Mouse (Mus musculus): ENCODE results near the gene Necab3. TPM values are rescaled to one million over a fixed set of nuclear protein-coding genes. Genes with fewer than 3 reads are reported as not detected.

The Necab3 gene
- total and polyA plus RNA-seq, 3 experiments, result 6.8 to 13.0 (median 11.6) TPM

DNA sequence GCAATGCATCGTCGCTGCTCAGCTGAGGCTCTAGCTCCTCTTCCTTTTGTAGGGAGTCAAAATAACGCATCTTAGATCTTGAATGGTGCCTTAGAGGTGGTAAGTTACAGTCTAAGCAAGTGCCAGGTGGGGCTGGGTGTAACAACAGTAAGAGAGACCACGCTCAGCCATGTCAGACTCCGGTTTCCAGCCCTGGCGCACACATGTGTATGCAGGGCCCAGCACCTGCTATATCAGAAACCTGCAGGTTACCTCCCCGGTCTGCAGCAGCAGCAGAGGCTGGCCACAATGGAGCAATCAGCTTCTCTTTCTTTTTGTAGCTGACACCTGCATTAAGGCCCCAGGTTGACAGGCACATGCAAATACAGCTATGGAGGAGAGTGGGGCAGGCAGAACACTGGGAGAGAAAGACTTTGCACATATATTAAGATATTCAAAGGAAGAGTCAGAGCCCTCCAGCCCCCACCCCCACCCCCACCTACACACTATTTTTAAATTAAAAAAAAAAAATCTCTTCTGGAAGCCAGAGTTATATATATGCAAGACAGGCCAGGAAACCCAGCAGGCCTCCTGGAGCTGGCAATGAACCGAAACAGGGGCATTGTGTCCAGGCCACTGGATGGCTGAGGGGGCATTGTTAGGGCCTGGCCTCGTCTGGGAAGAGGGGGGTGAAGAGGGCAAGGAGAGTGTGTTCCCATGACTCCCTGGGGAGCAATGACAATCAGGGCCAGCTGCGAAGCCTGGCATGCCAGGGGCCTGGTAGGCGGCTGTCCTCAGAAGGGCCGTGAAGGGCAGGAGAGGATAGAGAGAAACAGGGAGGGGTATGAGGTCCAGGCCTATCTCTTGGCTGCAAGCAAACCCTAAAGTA lies 18.4 kb upstream of the Necab3 start:
- DNase-seq (ENCODE audit: low spot score) (no peak), ATAC-seq (ENCODE audit: extremely low read depth, insufficient number of reproducible peaks, low FRiP score, poor library complexity, severe bottlenecking) (no peak)
- Histone ChIP-seq H3K36me3 (replicated peaks) (no peaks in the 10 kb centered on the region), H3K9me3 (replicated peaks) (no peaks in the 10 kb centered on the region), H3K27me3 (ENCODE audit: insufficient read depth, low read length) (no peaks in the 10 kb centered on the region; the same call in 1 of the 2 replicates), H3K4me3 (ENCODE audit: low read depth, low read length) (no peak overlapping the region), H3K4me1 (ENCODE audit: insufficient read depth, low read depth, low read length) (peaks cover 27% of the 10 kb centered on the region)
- TF ChIP-seq TAL1 (conservative IDR thresholded peaks at IDR 0.05; ENCODE audit: low read depth, low read length), result no peak
- no peak for TF ChIP-seq CTCF (IDR thresholded peaks at IDR 0.05; ENCODE audit: low read depth, low read length)
- TF ChIP-seq POLR2AphosphoS5 (IDR thresholded peaks at IDR 0.05; ENCODE audit: insufficient replicate concordance, low read depth, low read length), result no peak
- TF ChIP-seq GATA1 (IDR thresholded peaks at IDR 0.05; ENCODE audit: borderline replicate concordance, low read length), result no peak
- no peak for TF ChIP-seq GATA2 (IDR thresholded peaks at IDR 0.05; ENCODE audit: borderline replicate concordance, low read depth, low read length)

DNA sequence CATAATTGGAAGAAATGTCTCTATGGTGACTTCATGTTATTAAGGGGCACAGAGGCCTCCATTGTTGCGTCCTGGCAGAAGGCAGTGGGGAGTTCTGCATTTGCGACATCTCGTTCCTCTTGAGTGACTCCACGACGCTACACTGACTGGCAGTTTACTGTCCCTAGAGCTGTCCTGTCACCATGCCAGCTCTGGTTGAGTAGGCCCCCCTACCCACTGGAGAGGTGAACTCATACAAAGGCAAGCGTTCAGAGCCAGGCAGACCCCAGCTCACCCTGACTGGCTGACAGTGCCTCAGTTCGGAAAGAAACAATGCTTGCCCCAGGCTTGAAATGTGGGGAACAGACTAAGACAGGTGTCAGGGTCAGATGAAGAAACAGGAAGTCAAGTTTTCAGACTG lies 15.6 kb upstream of the Necab3 start:
- TF ChIP-seq CTCF (IDR thresholded peaks at IDR 0.05; ENCODE audit: low read depth, low read length), result no peak
- TF ChIP-seq GATA2 (IDR thresholded peaks at IDR 0.05; ENCODE audit: borderline replicate concordance, low read depth, low read length), result no peak
- no peak for TF ChIP-seq POLR2AphosphoS5 (IDR thresholded peaks at IDR 0.05; ENCODE audit: insufficient replicate concordance, low read depth, low read length)
- TF ChIP-seq GATA1 (IDR thresholded peaks at IDR 0.05; ENCODE audit: borderline replicate concordance, low read length), result no peak
- TF ChIP-seq TAL1 (conservative IDR thresholded peaks at IDR 0.05; ENCODE audit: low read depth, low read length), result no peak
- ATAC-seq (ENCODE audit: extremely low read depth, insufficient number of reproducible peaks, low FRiP score, poor library complexity, severe bottlenecking) (no peak), DNase-seq (ENCODE audit: low spot score) (no peak)
- H3K36me3 ChIP-seq (replicated peaks), result no peaks in the 10 kb centered on the region
- H3K9me3 ChIP-seq (replicated peaks), result no peaks in the 10 kb centered on the region
- H3K4me1 ChIP-seq (ENCODE audit: insufficient read depth, low read depth, low read length), result peaks cover 43% of the 10 kb centered on the region
- no peaks in the 10 kb centered on the region; the same call in 1 of the 2 replicates for H3K27me3 ChIP-seq (ENCODE audit: insufficient read depth, low read length)
- H3K4me3 ChIP-seq (ENCODE audit: low read depth, low read length), result no peak overlapping the region

DNA sequence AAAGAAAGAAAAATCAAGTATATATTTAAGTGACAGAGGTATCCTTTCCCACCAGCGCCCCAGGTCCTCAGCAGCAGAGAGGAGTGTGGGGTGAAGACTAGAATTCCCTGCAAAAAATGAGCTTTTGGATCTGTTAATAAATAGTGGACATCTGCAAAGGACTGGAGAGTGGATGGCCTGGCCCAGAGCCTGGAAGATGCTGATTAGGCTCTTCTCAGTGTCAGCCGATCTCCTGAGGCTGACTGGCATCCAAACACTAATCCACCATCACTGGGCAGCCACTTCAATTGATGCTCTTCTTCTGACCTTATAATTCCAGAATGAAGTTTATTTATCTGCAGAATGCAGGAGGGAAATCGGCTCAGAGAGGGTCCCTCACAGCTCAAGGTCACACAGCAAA lies 14.3 kb upstream of the Necab3 start:
- peaks cover 8% of the 10 kb centered on the region for H3K36me3 ChIP-seq (replicated peaks)
- H3K27me3 ChIP-seq (ENCODE audit: insufficient read depth, low read length), result no peaks in the 10 kb centered on the region; the same call in 1 of the 2 replicates
- H3K4me3 ChIP-seq (ENCODE audit: low read depth, low read length), result no peak overlapping the region
- H3K9me3 ChIP-seq (replicated peaks), result no peaks in the 10 kb centered on the region
- ATAC-seq (ENCODE audit: extremely low read depth, insufficient number of reproducible peaks, low FRiP score, poor library complexity, severe bottlenecking) (no peak), DNase-seq (ENCODE audit: low spot score) (no peak)
- TF ChIP-seq GATA1 (IDR thresholded peaks at IDR 0.05; ENCODE audit: borderline replicate concordance, low read length) (no peak), POLR2AphosphoS5 (IDR thresholded peaks at IDR 0.05; ENCODE audit: insufficient replicate concordance, low read depth, low read length) (no peak), TAL1 (conservative IDR thresholded peaks at IDR 0.05; ENCODE audit: low read depth, low read length) (no peak), GATA2 (IDR thresholded peaks at IDR 0.05; ENCODE audit: borderline replicate concordance, low read depth, low read length) (no peak), CTCF (IDR thresholded peaks at IDR 0.05; ENCODE audit: low read depth, low read length) (no peak)
- H3K4me1 ChIP-seq (ENCODE audit: insufficient read depth, low read depth, low read length), result peaks cover 55% of the 10 kb centered on the region

DNA sequence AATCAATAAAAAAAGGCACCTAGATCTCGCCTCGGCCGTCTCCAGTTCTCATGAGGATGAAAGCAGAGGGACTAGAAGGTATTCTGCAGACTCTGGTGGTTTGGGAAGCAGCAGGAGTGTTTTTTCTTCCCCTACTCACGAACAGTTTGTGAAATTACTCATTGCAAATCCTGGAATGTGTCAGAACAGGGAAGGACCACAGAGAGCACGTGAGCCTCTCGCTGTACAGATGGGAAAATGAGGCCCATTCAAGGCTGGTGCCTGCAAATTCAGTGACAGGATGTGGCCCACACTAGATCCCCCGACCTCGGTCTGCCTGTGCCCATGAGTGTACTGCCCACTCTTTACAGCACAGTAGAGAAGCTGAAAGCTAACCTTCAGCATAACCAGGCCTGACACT lies 13.3 kb upstream of the Necab3 start:
- no peak for DNase-seq (ENCODE audit: low spot score)
- Histone ChIP-seq H3K9me3 (replicated peaks) (no peaks in the 10 kb centered on the region), H3K36me3 (replicated peaks) (peaks cover 15% of the 10 kb centered on the region), H3K27me3 (ENCODE audit: insufficient read depth, low read length) (no peaks in the 10 kb centered on the region; the same call in 1 of the 2 replicates), H3K4me1 (ENCODE audit: insufficient read depth, low read depth, low read length) (peaks cover 58% of the 10 kb centered on the region), H3K4me3 (ENCODE audit: low read depth, low read length) (no peak overlapping the region)
- no peak for ATAC-seq (ENCODE audit: extremely low read depth, insufficient number of reproducible peaks, low FRiP score, poor library complexity, severe bottlenecking)
- TF ChIP-seq POLR2AphosphoS5 (IDR thresholded peaks at IDR 0.05; ENCODE audit: insufficient replicate concordance, low read depth, low read length), result no peak

DNA sequence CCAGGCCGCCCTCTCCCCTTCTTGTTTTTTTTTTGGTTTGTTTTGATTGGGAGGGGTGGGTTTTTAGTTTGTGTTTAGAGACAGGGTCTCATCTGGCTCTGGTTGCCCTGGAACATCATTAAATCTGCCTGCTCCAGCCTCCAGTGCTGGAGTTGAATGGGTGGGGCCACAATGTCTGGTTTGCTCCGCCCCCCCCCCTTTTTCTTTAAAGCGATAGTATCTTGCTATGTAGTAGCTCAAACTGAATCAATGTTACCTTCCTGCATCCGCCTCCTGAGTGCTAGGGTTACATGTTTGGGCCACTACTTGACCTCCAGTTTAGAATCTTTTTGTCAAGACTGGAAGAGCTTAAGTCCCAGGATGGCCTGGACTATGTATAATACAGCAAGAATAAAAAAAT lies 12.6 kb upstream of the Necab3 start:
- Histone ChIP-seq H3K9me3 (replicated peaks) (no peaks in the 10 kb centered on the region), H3K27me3 (ENCODE audit: insufficient read depth, low read length) (no peaks in the 10 kb centered on the region), H3K36me3 (replicated peaks) (peaks cover 22% of the 10 kb centered on the region), H3K4me3 (ENCODE audit: low read depth, low read length) (no peak overlapping the region; the same call in 1 of the 2 replicates), H3K4me1 (ENCODE audit: insufficient read depth, low read depth, low read length) (peaks cover 65% of the 10 kb centered on the region)
- no peak for TF ChIP-seq GATA2 (IDR thresholded peaks at IDR 0.05; ENCODE audit: borderline replicate concordance, low read depth, low read length)
- no peak for TF ChIP-seq TAL1 (conservative IDR thresholded peaks at IDR 0.05; ENCODE audit: low read depth, low read length)
- no peak for TF ChIP-seq CTCF (IDR thresholded peaks at IDR 0.05; ENCODE audit: low read depth, low read length)
- TF ChIP-seq POLR2AphosphoS5 (IDR thresholded peaks at IDR 0.05; ENCODE audit: insufficient replicate concordance, low read depth, low read length), result no peak
- no peak for TF ChIP-seq GATA1 (IDR thresholded peaks at IDR 0.05; ENCODE audit: borderline replicate concordance, low read length)
- no peak for DNase-seq (ENCODE audit: low spot score)
- ATAC-seq (ENCODE audit: extremely low read depth, insufficient number of reproducible peaks, low FRiP score, poor library complexity, severe bottlenecking), result no peak

DNA sequence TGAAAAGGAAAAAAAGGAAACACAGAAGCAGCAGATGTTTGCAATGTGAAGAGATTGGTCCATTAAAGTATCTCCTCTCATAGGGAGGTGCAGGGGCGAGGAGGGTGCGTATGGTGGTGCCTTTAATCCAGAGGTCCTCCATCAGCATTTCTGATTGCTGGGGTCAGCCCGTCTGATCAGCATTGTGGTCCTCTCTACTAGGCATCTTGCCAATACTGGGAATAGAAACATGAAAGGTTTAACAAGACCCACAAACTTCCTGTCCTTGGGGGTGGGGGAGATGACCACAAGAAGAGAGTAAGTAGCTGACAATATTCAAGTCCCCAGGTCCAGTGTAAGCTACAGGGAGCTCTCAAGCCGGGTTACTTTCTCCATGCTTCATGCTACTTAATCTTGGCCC lies 12.0 kb upstream of the Necab3 start:
- no peaks in the 10 kb centered on the region for H3K9me3 ChIP-seq (replicated peaks)
- peak overlapping the region; percentile 41; the same call in 1 of the 2 replicates for H3K4me3 ChIP-seq (ENCODE audit: low read depth, low read length)
- no peak for TF ChIP-seq TAL1 (conservative IDR thresholded peaks at IDR 0.05; ENCODE audit: low read depth, low read length)
- TF ChIP-seq POLR2AphosphoS5 (IDR thresholded peaks at IDR 0.05; ENCODE audit: insufficient replicate concordance, low read depth, low read length), result no peak
- peaks cover 71% of the 10 kb centered on the region for H3K4me1 ChIP-seq (ENCODE audit: insufficient read depth, low read depth, low read length)
- DNase-seq (ENCODE audit: low spot score) (no peak), ATAC-seq (ENCODE audit: extremely low read depth, insufficient number of reproducible peaks, low FRiP score, poor library complexity, severe bottlenecking) (no peak)
- H3K36me3 ChIP-seq (replicated peaks), result peaks cover 28% of the 10 kb centered on the region
- no peaks in the 10 kb centered on the region for H3K27me3 ChIP-seq (ENCODE audit: insufficient read depth, low read length)
